Mouse (Mus musculus) CH12.LX (cell line): Measurements from ENCODE around the gene Myocd.

Experiments used
- BHLHE40 ChIP-seq: IDR thresholded peaks from 2 replicates; pipeline ENCODE4 v1.6.1; 2011; ENCODE audit warnings: mild to moderate bottlenecking, low read depth, low read length, improper control_type of control experiment
- CTCF ChIP-seq, 2 experiments: IDR thresholded peaks in 1 of 2; conservative IDR thresholded peaks in 1 of 2; 2 replicates each; pipeline ENCODE4 v1.5.1; 2011 to 2012; ENCODE audit warnings: low read depth in 2 of 2, low read length in 2 of 2, improper control_type of control experiment in 1 of 2, inconsistent platforms in 1 of 2, mild to moderate bottlenecking in 1 of 2, moderate library complexity in 1 of 2
- ELF1 ChIP-seq: IDR thresholded peaks from 2 replicates; pipeline ENCODE4 v1.6.1; 2014; ENCODE audit warnings: low read depth, mild to moderate bottlenecking, inconsistent platforms, low read length, improper control_type of control experiment
- EP300 ChIP-seq: IDR thresholded peaks from 2 replicates; pipeline ENCODE4 v1.6.1; 2011; ENCODE audit warnings: low read length, improper control_type of control experiment
- ETS1 ChIP-seq: conservative IDR thresholded peaks from 2 replicates; pipeline ENCODE4 v1.6.1; 2012; ENCODE audit warnings: low read depth, mild to moderate bottlenecking, inconsistent platforms, low read length, improper control_type of control experiment, moderate library complexity
- JUN ChIP-seq: IDR thresholded peaks from 2 replicates; pipeline ENCODE4 v1.6.1; 2011; ENCODE audit warnings: low read depth, mild to moderate bottlenecking, low read length, improper control_type of control experiment, moderate library complexity; ENCODE audit not compliant: insufficient read depth
- MAFK ChIP-seq: IDR thresholded peaks from 2 replicates; pipeline ENCODE4 v1.6.1; 2011; ENCODE audit warnings: low read length, improper control_type of control experiment; ENCODE audit not compliant: insufficient replicate concordance
- MYC ChIP-seq: IDR thresholded peaks from 2 replicates; pipeline ENCODE4 v1.6.1; 2011; ENCODE audit warnings: low read depth, mild to moderate bottlenecking, improper control_type of control experiment, low read length
- POLR2A ChIP-seq: IDR thresholded peaks from 2 replicates; pipeline ENCODE4 v1.6.1; 2011; ENCODE audit warnings: low read depth, mild to moderate bottlenecking, improper control_type of control experiment, low read length
- RAD21 ChIP-seq: IDR thresholded peaks from 2 replicates; pipeline ENCODE4 v1.6.1; 2011; ENCODE audit warnings: low read depth, mild to moderate bottlenecking, low read length, improper control_type of control experiment, moderate library complexity
- TBP ChIP-seq: conservative IDR thresholded peaks from 2 replicates; pipeline ENCODE4 v1.6.1; 2011; ENCODE audit warnings: low read depth, low read length, improper control_type of control experiment
- USF1 ChIP-seq: IDR thresholded peaks from 2 replicates; pipeline ENCODE4 v1.6.1; 2014; ENCODE audit warnings: low read depth, mild to moderate bottlenecking, inconsistent platforms, low read length, improper control_type of control experiment
- ZC3H11A ChIP-seq: IDR thresholded peaks from 2 replicates; pipeline ENCODE4 v1.6.1; 2012; ENCODE audit warnings: low read depth, mild to moderate bottlenecking, inconsistent platforms, low read length, improper control_type of control experiment

- TF ChIP-seq MYC (no peak), EP300 (no peak), CTCF (conservative IDR thresholded peaks at IDR 0.05 in 1 of 2, IDR thresholded peaks at IDR 0.05 in 1 of 2; ENCODE audit: low read depth in 2 of 2, low read length in 2 of 2) (no peak), JUN (no peak), ZC3H11A (no peak), POLR2A (no peak), ETS1 (no peak), RAD21 (no peak), MAFK (no peak), BHLHE40 (no peak), USF1 (no peak), TBP (no peak), ELF1 (no peak)
Measured at GRCm38 (mm10) chr11:65269851-65270473, at the start of gene Myocd.
